Mouse (Mus musculus) midbrain, embryonic 16.5 days (tissue): ENCODE results near the gene Catsperd. TPM values are rescaled to one million over a fixed set of nuclear protein-coding genes. Genes with fewer than 3 reads are reported as not detected.

Source experiments
- ATAC-seq: fragments of 200-750 bp; cut with Nextera tagmentation; 2 replicates; pipeline ENCODE4 v1.8.0; 2017; ENCODE audit warnings: moderate TSS enrichment
- H3K27ac ChIP-seq: fragments of 300-500 bp; sonication (generic); 2 replicates; pipeline ENCODE4 v1.5.1; 2014; ENCODE audit warnings: mild to moderate bottlenecking, low read length, mixed read lengths
- H3K27me3 ChIP-seq: fragments of 300-500 bp; sonication (generic); 2 replicates; pipeline ENCODE4 v1.6.1; 2014; ENCODE audit warnings: low read depth, low read length, mixed read lengths; ENCODE audit not compliant: control insufficient read depth, insufficient read depth
- H3K36me3 ChIP-seq: fragments of 300-500 bp; sonication (generic); 2 replicates; pipeline ENCODE4 v1.6.1; 2014; ENCODE audit warnings: mild to moderate bottlenecking, low read length, moderate library complexity, mixed read lengths; ENCODE audit not compliant: control insufficient read depth, insufficient read depth
- H3K4me1 ChIP-seq: fragments of 300-500 bp; sonication (generic); 2 replicates; pipeline ENCODE4 v1.6.1; 2014; ENCODE audit warnings: mild to moderate bottlenecking, low read length, mixed read lengths; ENCODE audit not compliant: control insufficient read depth, insufficient read depth
- H3K4me2 ChIP-seq: fragments of 300-500 bp; sonication (generic); 2 replicates; pipeline ENCODE4 v1.6.1; 2014; ENCODE audit warnings: mild to moderate bottlenecking, low read length, mixed read lengths
- H3K4me3 ChIP-seq: fragments of 300-500 bp; sonication (generic); 2 replicates; pipeline ENCODE4 v1.5.1; 2014; ENCODE audit warnings: low read depth, mild to moderate bottlenecking, low read length, moderate library complexity, mixed read lengths
- H3K9ac ChIP-seq: fragments of 300-500 bp; sonication (generic); 2 replicates; pipeline ENCODE4 v1.6.1; 2014; ENCODE audit warnings: low read depth, low read length, mixed read lengths
- H3K9me3 ChIP-seq: fragments of 300-500 bp; sonication (generic); replicated peaks from 2 replicates; pipeline ENCODE4 v1.6.1; 2014; ENCODE audit warnings: mild to moderate bottlenecking, low read length, mixed read lengths; ENCODE audit not compliant: control insufficient read depth, poor library complexity, severe bottlenecking
- WGBS: fragments of 180-500 bp; shearing (Covaris S2); extraction: QIAGEN DNeasy Blood & Tissue Kit; methylation state at CpG from one replicate; pipeline ENCODE4 v1.1.7; 2014; 5-methylcytosine and 5-hydroxymethylcytosine counted together
- polyA plus RNA-seq: library from polyadenylated mRNA; unstranded; fragments of >200 nt; fragmentation: Nextera tagmentation; extraction: Ambion mirVana; gene quantifications from 2 replicates; pipeline ENCODE4 v1.2.1, GENCODE M21; 2015

The Catsperd gene
- polyA plus RNA-seq, 1 experiment from 2014 or later, result 1.8 TPM

DNA sequence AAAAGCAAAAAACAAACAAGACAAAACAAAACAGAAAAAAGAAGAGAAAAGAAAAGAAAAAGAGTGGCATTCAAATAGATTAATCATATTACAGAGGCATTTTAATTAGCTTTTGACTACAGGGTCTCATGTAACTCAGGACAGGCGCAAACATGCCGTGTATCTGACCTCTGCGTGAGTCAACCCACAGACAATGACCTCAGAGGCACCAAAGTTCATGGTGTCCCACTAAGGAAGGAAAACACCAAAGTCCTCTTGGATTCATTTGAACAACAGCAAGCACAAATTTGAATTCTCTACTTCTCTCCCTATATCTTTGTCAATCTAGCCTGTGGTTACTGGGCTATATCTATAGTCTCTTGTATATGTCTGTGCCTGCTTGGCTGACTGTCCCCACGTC is 15.3 kb downstream of the Catsperd start:
- Histone ChIP-seq H3K9ac (no peak overlapping the region), H3K4me1 (no peaks in the 10 kb centered on the region), H3K9me3 (no peaks in the 10 kb centered on the region), H3K27me3 (no peaks in the 10 kb centered on the region), H3K27ac (no peak overlapping the region), H3K4me2 (no peak overlapping the region), H3K4me3 (no peak overlapping the region), H3K36me3 (no peaks in the 10 kb centered on the region)
- ATAC-seq, result no peak
- 85% methylated on average over 4 of the region's 4 CpGs for WGBS

DNA sequence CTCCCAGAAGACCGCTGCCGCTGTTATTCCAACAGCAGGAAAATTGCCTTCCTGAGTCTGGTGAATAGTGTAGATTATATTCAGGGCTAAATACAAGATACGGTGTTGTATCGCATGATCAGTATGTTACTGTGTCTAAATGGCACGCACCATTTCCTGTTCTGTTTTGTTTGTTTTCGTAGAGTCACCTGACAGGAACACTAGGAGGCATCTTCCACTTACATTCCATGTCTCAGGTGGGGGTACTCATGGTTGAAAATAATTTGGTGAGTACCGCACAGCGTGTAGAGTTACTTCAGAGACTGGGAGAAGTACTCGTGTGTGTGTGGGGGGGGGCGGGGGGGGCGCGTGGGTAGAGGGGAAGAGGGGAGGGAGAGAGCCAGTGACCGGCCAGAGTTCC is 19.6 kb downstream of the Catsperd start:
- no peak overlapping the region for H3K4me3 ChIP-seq

DNA sequence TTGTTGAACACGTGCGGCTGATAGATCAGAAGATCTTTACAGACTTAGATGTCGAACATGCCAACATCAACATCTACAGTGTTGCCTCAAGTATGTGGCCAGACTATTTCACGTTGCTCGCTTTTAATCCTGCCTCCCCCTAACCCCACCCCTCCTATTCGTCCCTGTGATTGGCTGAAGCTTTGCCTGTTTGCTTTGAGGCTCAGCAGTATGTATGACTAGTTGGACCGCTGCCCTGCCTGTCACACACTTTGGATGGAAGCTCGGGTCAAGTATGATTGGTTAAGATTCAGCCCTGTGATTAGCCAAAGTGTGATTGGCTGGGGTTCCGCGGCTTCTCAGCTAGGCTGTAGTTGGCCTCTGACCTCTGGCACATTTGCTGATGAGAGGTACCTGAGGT is 23.9 kb downstream of the Catsperd start:
- Histone ChIP-seq H3K9ac (no peak overlapping the region), H3K4me3 (no peak overlapping the region), H3K27ac (no peak overlapping the region), H3K27me3 (no peaks in the 10 kb centered on the region), H3K4me1 (no peaks in the 10 kb centered on the region), H3K4me2 (no peak overlapping the region), H3K36me3 (no peaks in the 10 kb centered on the region), H3K9me3 (no peaks in the 10 kb centered on the region)
- ATAC-seq, result no peak
- 42% methylated on average over 10 of the region's 10 CpGs for WGBS

More for the DNA sequence above, 19.6 kb downstream of the Catsperd start:
- H3K36me3 ChIP-seq, result no peaks in the 10 kb centered on the region
- H3K27me3 ChIP-seq, result no peaks in the 10 kb centered on the region
- H3K9me3 ChIP-seq, result no peaks in the 10 kb centered on the region
- no peak for ATAC-seq
- no peak overlapping the region for H3K9ac ChIP-seq
- no peaks in the 10 kb centered on the region for H3K4me1 ChIP-seq
- H3K4me2 ChIP-seq, result no peak overlapping the region
- 76% methylated on average over 11 of the region's 13 CpGs for WGBS
- no peak overlapping the region for H3K27ac ChIP-seq

DNA sequence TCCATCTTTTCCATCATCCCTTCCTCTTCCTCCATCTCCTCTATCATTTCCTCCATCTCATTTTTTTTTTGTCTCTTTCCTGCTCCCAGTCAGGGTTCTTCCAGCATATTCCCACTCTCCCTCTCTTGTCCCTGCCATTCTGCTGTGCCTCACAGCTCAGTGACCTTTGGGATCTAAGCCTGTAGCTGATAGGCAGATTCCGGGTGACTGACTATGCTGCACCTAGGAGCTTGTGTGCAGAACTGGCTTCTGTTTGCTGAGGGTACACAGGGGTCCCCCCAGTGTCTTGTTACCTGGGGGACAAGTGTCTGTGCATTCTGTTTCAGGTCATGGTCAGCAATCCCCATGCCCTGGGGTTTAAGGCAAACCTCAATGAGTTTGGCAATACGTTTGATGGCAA is 26.8 kb downstream of the Catsperd start:
- H3K9me3 ChIP-seq, result no peaks in the 10 kb centered on the region
- no peak overlapping the region for H3K27ac ChIP-seq
- WGBS, result 68% methylated on average over 2 of the region's 2 CpGs
- H3K27me3 ChIP-seq, result no peaks in the 10 kb centered on the region
- ATAC-seq, result no peak
- no peak overlapping the region for H3K4me3 ChIP-seq
- no peak overlapping the region for H3K4me2 ChIP-seq
- H3K36me3 ChIP-seq, result no peaks in the 10 kb centered on the region
- H3K4me1 ChIP-seq, result no peaks in the 10 kb centered on the region
- no peak overlapping the region for H3K9ac ChIP-seq

DNA sequence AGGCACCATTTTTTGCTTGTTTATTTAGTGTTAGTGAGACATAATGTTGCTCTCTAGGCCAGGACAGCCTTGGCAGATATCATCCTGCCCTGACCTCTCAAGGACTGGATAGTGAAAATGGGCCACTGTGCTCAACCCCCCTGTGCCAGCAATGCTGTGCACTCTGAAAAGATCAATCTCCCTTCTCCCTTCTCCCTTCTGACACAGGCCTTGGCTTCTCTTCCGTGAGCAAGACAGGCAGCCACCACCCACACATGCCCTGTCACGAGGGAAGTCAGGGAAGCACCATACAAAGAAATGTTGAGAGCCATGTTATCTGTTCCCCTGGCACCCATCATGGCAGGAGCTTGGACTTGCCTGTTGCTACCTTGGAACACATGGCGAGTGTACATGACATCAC is 27.4 kb downstream of the Catsperd start:
- Histone ChIP-seq H3K9ac (no peak overlapping the region), H3K4me1 (no peaks in the 10 kb centered on the region), H3K9me3 (no peaks in the 10 kb centered on the region), H3K27ac (no peak overlapping the region), H3K4me2 (no peak overlapping the region), H3K27me3 (no peaks in the 10 kb centered on the region), H3K36me3 (no peaks in the 10 kb centered on the region), H3K4me3 (no peak overlapping the region)
- WGBS, result 84% methylated on average over 3 of the region's 3 CpGs
- ATAC-seq, result no peak

DNA sequence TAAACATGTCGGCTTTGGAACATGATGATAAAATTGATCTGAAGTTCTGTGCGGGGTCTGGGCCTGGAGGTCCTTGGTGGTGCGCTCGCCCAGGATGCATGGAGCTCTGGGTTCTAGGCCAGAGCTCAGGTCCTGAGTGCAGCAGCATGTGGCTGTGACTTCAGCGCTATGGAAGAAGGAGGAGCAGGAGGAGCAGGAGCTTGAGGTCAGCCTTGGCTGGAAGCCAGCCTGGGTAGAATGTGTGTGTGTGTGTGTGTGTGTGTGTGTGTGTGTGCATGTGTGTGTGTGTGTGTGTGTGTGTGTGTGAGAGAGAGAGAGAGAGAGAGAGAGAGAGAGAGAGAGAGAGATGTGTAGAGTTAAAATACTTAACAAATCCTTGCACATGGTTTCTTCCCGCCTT is 28.2 kb downstream of the Catsperd start:
- Histone ChIP-seq H3K4me1 (no peaks in the 10 kb centered on the region), H3K9me3 (no peaks in the 10 kb centered on the region), H3K27me3 (no peaks in the 10 kb centered on the region), H3K4me2 (no peak overlapping the region), H3K4me3 (no peak overlapping the region), H3K9ac (no peak overlapping the region), H3K36me3 (no peaks in the 10 kb centered on the region), H3K27ac (no peak overlapping the region)
- no peak for ATAC-seq
- 90% methylated on average over 6 of the region's 6 CpGs for WGBS

DNA sequence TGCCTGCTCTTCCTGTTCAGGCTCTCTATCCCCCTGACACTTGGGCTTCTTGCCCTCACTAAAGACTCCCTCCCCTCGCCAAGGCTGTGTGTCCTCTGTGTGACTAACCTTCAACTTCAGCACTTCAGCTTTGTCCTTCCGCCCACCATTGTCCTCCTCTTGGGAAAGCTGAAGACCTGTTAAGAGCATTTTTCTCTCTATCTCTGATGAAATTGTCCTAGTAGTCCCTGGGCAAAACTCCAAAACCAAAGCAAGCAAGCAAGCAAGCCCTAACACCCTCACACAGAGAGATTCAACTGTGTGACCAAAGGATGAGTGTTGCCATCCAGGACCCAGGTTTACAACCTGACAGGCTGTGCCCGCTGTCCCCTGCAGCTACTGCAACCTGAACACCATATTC is 35.7 kb downstream of the Catsperd start:
- Histone ChIP-seq H3K4me3 (no peak overlapping the region), H3K9ac (no peak overlapping the region), H3K27me3 (no peaks in the 10 kb centered on the region; the same call in none of the 2 replicates), H3K9me3 (no peaks in the 10 kb centered on the region), H3K4me2 (no peak overlapping the region), H3K27ac (no peak overlapping the region), H3K4me1 (peaks cover 4% of the 10 kb centered on the region; the same call in 1 of the 2 replicates), H3K36me3 (no peaks in the 10 kb centered on the region)
- ATAC-seq, result no peak
- WGBS, result 65% methylated on average over 3 of the region's 3 CpGs

DNA sequence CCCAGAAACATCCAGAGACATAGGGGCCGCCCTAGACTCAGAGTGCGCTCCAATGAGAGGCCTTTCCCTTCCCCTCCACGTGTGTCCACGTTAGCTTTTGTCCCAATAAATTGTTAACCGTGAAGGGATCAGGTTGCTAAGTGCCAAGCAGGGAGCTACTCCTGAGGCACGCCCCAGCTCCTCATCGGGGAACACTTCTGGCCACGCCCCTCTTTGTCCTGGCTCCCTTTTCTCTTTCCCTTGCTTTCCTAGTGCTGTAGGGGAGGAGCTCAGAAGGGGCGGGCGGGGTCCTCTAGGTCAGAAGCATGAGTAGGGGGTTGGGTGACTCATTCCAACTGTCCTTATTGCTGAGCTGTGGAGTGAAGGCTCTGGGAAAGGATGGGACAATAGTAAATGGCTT is 36.4 kb downstream of the Catsperd start:
- Histone ChIP-seq H3K27ac (no peak overlapping the region), H3K4me1 (peaks cover 5% of the 10 kb centered on the region; the same call in 1 of the 2 replicates), H3K4me2 (no peak overlapping the region), H3K9me3 (no peaks in the 10 kb centered on the region), H3K27me3 (no peaks in the 10 kb centered on the region; the same call in none of the 2 replicates), H3K9ac (no peak overlapping the region), H3K36me3 (no peaks in the 10 kb centered on the region), H3K4me3 (no peak overlapping the region)
- ATAC-seq, result no peak
- WGBS, result 3% methylated on average over 10 of the region's 10 CpGs

DNA sequence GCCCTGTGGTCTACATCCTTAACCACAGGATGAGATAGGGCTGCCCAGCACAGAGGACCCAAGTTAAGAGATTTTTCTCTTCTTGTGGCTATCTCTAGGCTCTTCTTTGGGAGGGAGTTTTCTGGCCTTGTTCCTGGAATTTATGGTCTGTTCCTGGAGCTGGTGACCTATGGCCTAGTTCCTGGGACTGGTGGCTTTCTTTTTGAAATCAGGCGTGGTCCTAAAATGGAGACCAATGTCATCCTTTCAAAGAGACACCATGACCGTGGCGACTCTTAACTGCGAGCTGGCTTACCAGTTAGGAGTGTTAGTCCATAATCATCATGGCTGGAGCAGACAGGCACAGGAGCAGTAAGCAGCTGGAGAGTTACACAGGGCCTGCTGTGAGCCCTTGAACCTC is 38.4 kb downstream of the Catsperd start:
- H3K4me2 ChIP-seq, result no peak overlapping the region
- no peaks in the 10 kb centered on the region; the same call in none of the 2 replicates for H3K27me3 ChIP-seq
- 92% methylated on average over 4 of the region's 4 CpGs for WGBS
- H3K4me1 ChIP-seq, result peaks cover 5% of the 10 kb centered on the region; the same call in 1 of the 2 replicates
- no peaks in the 10 kb centered on the region for H3K9me3 ChIP-seq
- H3K27ac ChIP-seq, result no peak overlapping the region
- ATAC-seq, result no peak
- no peak overlapping the region for H3K9ac ChIP-seq
- H3K36me3 ChIP-seq, result no peaks in the 10 kb centered on the region
- H3K4me3 ChIP-seq, result no peak overlapping the region
